Comparison of ENCODE assay signal across 9 mouse cellular contexts in the genomic region with DNA sequence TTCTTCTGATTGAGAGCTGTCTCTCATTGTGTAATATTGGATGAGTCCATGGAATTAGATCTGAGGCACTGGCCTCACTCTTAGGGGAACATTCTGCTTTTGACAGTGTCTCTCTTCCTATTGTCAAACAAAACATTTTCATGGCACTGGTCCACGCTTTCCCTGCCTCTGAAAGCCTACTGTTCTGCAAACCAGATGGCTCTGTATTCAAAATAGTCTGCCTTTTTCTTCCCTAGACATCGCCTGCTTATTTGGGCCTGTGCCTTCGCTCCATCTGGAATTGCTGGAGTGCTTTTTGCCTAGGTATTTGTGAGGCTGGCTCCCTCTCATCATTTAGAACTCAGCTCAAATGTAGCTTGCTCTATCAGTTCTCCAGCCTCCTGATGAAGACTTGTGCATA. TPM values are rescaled to one million over a fixed set of nuclear protein-coding genes. Genes with fewer than 3 reads are reported as not detected.
DNase-seq lines count a peak whose midpoint lies in the region; ATAC-seq lines count a peak whose summit lies in the region.
"Had no signal": no experiment of that assay in that cellular context is flagged by ENCODE, and none has a peak within 500 bp of the region (broad histone marks: within the 10 kb centered on the region; RNA-seq: fewer than 3 reads in every experiment).

No protein-coding gene starts in this region.

- no peak overlapping the region for H3K4me3 ChIP-seq in forebrain, embryonic 13.5 days
- no peak overlapping the region for H3K4me3 ChIP-seq in forebrain, embryonic 11.5 days (ENCODE audit: low read depth, low read length)
- H3K4me3 ChIP-seq in hindbrain, embryonic 16.5 days (ENCODE audit: low read length) = no peak overlapping the region
- no peak overlapping the region for H3K4me3 ChIP-seq in kidney, embryonic 14.5 days (ENCODE audit: low read length)

- H3K27ac ChIP-seq in forebrain, embryonic 13.5 days = 0 out of 2 replicates have a peak overlapping the region, but pooled peaks have one; percentile 20
- H3K27ac ChIP-seq in forebrain, embryonic 11.5 days (ENCODE audit: low read depth, low read length) = no peak overlapping the region
- H3K27ac ChIP-seq in hindbrain, embryonic 16.5 days (ENCODE audit: low read depth, low read length) = peak overlapping the region; percentile 27; the same call in 1 of the 2 replicates
- no peak overlapping the region for H3K27ac ChIP-seq in kidney, embryonic 14.5 days (ENCODE audit: low read depth, low read length)

- H3K36me3 ChIP-seq in forebrain, embryonic 13.5 days (ENCODE audit: poor library complexity, severe bottlenecking) = peaks cover 2% of the 10 kb centered on the region
- H3K36me3 ChIP-seq in forebrain, embryonic 11.5 days (ENCODE audit: control insufficient read depth, insufficient read depth, low read length) = no peaks in the 10 kb centered on the region
- H3K36me3 ChIP-seq in hindbrain, embryonic 16.5 days (ENCODE audit: control insufficient read depth, insufficient read depth, low read length) = peaks cover 6% of the 10 kb centered on the region
- H3K36me3 ChIP-seq in kidney, embryonic 14.5 days (ENCODE audit: control insufficient read depth, insufficient read depth, low read length) = peaks cover 19% of the 10 kb centered on the region; the same call in 1 of the 2 replicates

- H3K9ac ChIP-seq in forebrain, embryonic 13.5 days = no peak overlapping the region
- H3K9ac ChIP-seq in forebrain, embryonic 11.5 days (ENCODE audit: low read length) = no peak overlapping the region
- no peak overlapping the region for H3K9ac ChIP-seq in hindbrain, embryonic 16.5 days (ENCODE audit: low read depth, low read length)
- no peak overlapping the region for H3K9ac ChIP-seq in kidney, embryonic 14.5 days (ENCODE audit: low read depth, low read length)

- H3K4me2 ChIP-seq in forebrain, embryonic 13.5 days = no peak overlapping the region
- H3K4me2 ChIP-seq in forebrain, embryonic 11.5 days (ENCODE audit: low read depth, low read length, severe bottlenecking) = no peak overlapping the region
- H3K4me2 ChIP-seq in hindbrain, embryonic 16.5 days (ENCODE audit: low read length) = no peak overlapping the region
- no peak overlapping the region for H3K4me2 ChIP-seq in kidney, embryonic 14.5 days (replicated peaks; ENCODE audit: low read depth, low read length)

- H3K4me1 ChIP-seq in forebrain, embryonic 13.5 days = peaks cover 30% of the 10 kb centered on the region
- H3K4me1 ChIP-seq in forebrain, embryonic 11.5 days (replicated peaks; ENCODE audit: control insufficient read depth, insufficient read depth, low read length) = no peaks in the 10 kb centered on the region
- peaks cover 20% of the 10 kb centered on the region for H3K4me1 ChIP-seq in hindbrain, embryonic 16.5 days (ENCODE audit: control insufficient read depth, insufficient read depth, low read depth, low read length)
- H3K4me1 ChIP-seq in kidney, embryonic 14.5 days (ENCODE audit: control insufficient read depth, insufficient read depth, low read length) = peaks cover 20% of the 10 kb centered on the region

- no peaks in the 10 kb centered on the region for H3K9me3 ChIP-seq in forebrain, embryonic 13.5 days (replicated peaks)
- H3K9me3 ChIP-seq in forebrain, embryonic 11.5 days (ENCODE audit: control insufficient read depth, low read length) = no peaks in the 10 kb centered on the region
- H3K9me3 ChIP-seq in hindbrain, embryonic 16.5 days (ENCODE audit: control insufficient read depth, low read length) = no peaks in the 10 kb centered on the region
- H3K9me3 ChIP-seq in kidney, embryonic 14.5 days (ENCODE audit: control insufficient read depth, low read length) = no peaks in the 10 kb centered on the region

- ATAC-seq in forebrain, embryonic 13.5 days = peak; percentile 81; the same call in 1 of the 2 replicates
- no peak for ATAC-seq in forebrain, embryonic 11.5 days (replicated peaks; ENCODE audit: low FRiP score)
- ATAC-seq in hindbrain, embryonic 16.5 days = no peak
- no peak for ATAC-seq in kidney, embryonic 14.5 days (ENCODE audit: low FRiP score, low TSS enrichment)

- no peak for DNase-seq in forebrain, embryonic 11.5 days (ENCODE audit: low spot score)
- DNase-seq in cerebellum, adult 11-12 months = peak; percentile 77
- DNase-seq in left cerebral cortex, postnatal 4 days = peak; percentile 31
- no peak for DNase-seq in kidney, postnatal 10 days
- DNase-seq in gastrocnemius, postnatal 36 days = no peak
- DNase-seq: heart, postnatal 36 days had no signal

- intact Hi-C loops in left cerebral cortex, postnatal 4 days (cut with DNase I) = no loop called here
- intact Hi-C loops in gastrocnemius, postnatal 36 days (cut with DNase I) = no loop called here

- H3K27me3 ChIP-seq in forebrain, embryonic 13.5 days = no peaks in the 10 kb centered on the region
- H3K27me3 ChIP-seq in forebrain, embryonic 11.5 days (ENCODE audit: control insufficient read depth, insufficient read depth, low read length) = no peaks in the 10 kb centered on the region
- no peaks in the 10 kb centered on the region for H3K27me3 ChIP-seq in hindbrain, embryonic 16.5 days (replicated peaks; ENCODE audit: control insufficient read depth, insufficient read depth, low read length)
- H3K27me3 ChIP-seq in kidney, embryonic 14.5 days (ENCODE audit: control insufficient read depth, insufficient read depth, low read length) = no peaks in the 10 kb centered on the region

- WGBS in forebrain, embryonic 13.5 days = 66% methylated on average over 3 of the region's 3 CpGs
- WGBS in forebrain, embryonic 11.5 days = 93% methylated on average over 3 of the region's 3 CpGs
- 42% methylated on average over 3 of the region's 3 CpGs for WGBS in hindbrain, embryonic 16.5 days
- WGBS in kidney, embryonic 14.5 days = 94% methylated on average over 3 of the region's 3 CpGs

RNA-seq across cellular contexts. Expression of a gene that starts 46.3 kb away (rescaled TPM):
- polyA plus RNA-seq in forebrain, embryonic 13.5 days (2015; fragmentation: Nextera tagmentation; extraction: Ambion mirVana) = 34.2 and 36.0 TPM in 2 replicates
- 22.4 and 27.4 TPM in 2 replicates for polyA plus RNA-seq in forebrain, embryonic 11.5 days (2014; fragmentation: Nextera tagmentation; extraction: Ambion mirVana)
- 43.0 and 48.3 TPM in 2 replicates for polyA plus RNA-seq in hindbrain, embryonic 16.5 days (2015; fragmentation: Nextera tagmentation; extraction: Ambion mirVana)
- 10 to 100 TPM; 47.9 to 49.0 TPM for total RNA-seq in left cerebral cortex, postnatal 4 days (2021)
- 15.5 and 19.3 TPM in 2 replicates for polyA plus RNA-seq in kidney, embryonic 14.5 days (2014; fragmentation: Nextera tagmentation; extraction: Ambion mirVana)
- 10 to 100 TPM; 31.6 to 37.6 TPM for total RNA-seq in gastrocnemius, postnatal 36 days (2021)

Comparison
In these comparisons a context has a peak if more than half of its experiments do, and no peak if none do; other contexts are left out.
1. H3K27ac ChIP-seq: peak in forebrain, embryonic 13.5 days (single experiment) and hindbrain, embryonic 16.5 days (single experiment); none in forebrain, embryonic 11.5 days (single experiment) and kidney, embryonic 14.5 days (single experiment).
2. DNase-seq: peak in cerebellum, adult 11-12 months (single experiment) and left cerebral cortex, postnatal 4 days (single experiment); none in forebrain, embryonic 11.5 days (single experiment), kidney, postnatal 10 days (single experiment) and gastrocnemius, postnatal 36 days (0 of 2).